Mouse (Mus musculus): Measurements from ENCODE around the gene Pdcd5.

Pdcd5 gene

GRCm38 (mm10) chr7:35609245-35609644, 38.1 kb downstream of the Pdcd5 start:
- DNase-seq (ENCODE audit: low read depth, low spot score): no peak
- Histone ChIP-seq H3K27me3 (ENCODE audit: control insufficient read depth, insufficient read depth, low read length, poor library complexity, severe bottlenecking) (no peaks in the 10 kb centered on the region), H3K36me3 (ENCODE audit: control insufficient read depth, insufficient read depth, low read length, poor library complexity, severe bottlenecking) (peaks cover 5% of the 10 kb centered on the region; the same call in 1 of the 2 replicates)

- DNase-seq (ENCODE audit: low read depth, low spot score): no peak
- H3K27me3 ChIP-seq (ENCODE audit: control insufficient read depth, insufficient read depth, low read length, poor library complexity, severe bottlenecking): no peaks in the 10 kb centered on the region
- peaks cover 6% of the 10 kb centered on the region; the same call in 1 of the 2 replicates for H3K36me3 ChIP-seq (ENCODE audit: control insufficient read depth, insufficient read depth, low read length, poor library complexity, severe bottlenecking)
Measured at GRCm38 (mm10) chr7:35606816-35607215, 40.5 kb downstream of the Pdcd5 start.

GRCm38 (mm10) chr7:35602766-35603165, 44.6 kb downstream of the Pdcd5 start:
- Histone ChIP-seq H3K36me3 (ENCODE audit: control insufficient read depth, insufficient read depth, low read length, poor library complexity, severe bottlenecking) (peaks cover 2% of the 10 kb centered on the region; the same call in 1 of the 2 replicates), H3K27me3 (ENCODE audit: control insufficient read depth, insufficient read depth, low read length, poor library complexity, severe bottlenecking) (no peaks in the 10 kb centered on the region)
- no peak for DNase-seq (ENCODE audit: low read depth, low spot score)

GRCm38 (mm10) chr7:35601106-35601505, 46.2 kb downstream of the Pdcd5 start:
- H3K36me3 ChIP-seq (ENCODE audit: control insufficient read depth, insufficient read depth, low read length, poor library complexity, severe bottlenecking): peaks cover 2% of the 10 kb centered on the region; the same call in 1 of the 2 replicates
- no peaks in the 10 kb centered on the region for H3K27me3 ChIP-seq (ENCODE audit: control insufficient read depth, insufficient read depth, low read length, poor library complexity, severe bottlenecking)
- no peak for DNase-seq (ENCODE audit: low read depth, low spot score)

GRCm38 (mm10) chr7:35600031-35600430, 47.3 kb downstream of the Pdcd5 start:
- no peak for DNase-seq (ENCODE audit: low read depth, low spot score)
- peaks cover 5% of the 10 kb centered on the region; the same call in 1 of the 2 replicates for H3K36me3 ChIP-seq (ENCODE audit: control insufficient read depth, insufficient read depth, low read length, poor library complexity, severe bottlenecking)

GRCm38 (mm10) chr7:35599492-35599891, 47.8 kb downstream of the Pdcd5 start:
- DNase-seq (ENCODE audit: low read depth, low spot score): no peak
- Histone ChIP-seq H3K36me3 (ENCODE audit: control insufficient read depth, insufficient read depth, low read length, poor library complexity, severe bottlenecking) (peaks cover 7% of the 10 kb centered on the region; the same call in 1 of the 2 replicates), H3K27me3 (ENCODE audit: control insufficient read depth, insufficient read depth, low read length, poor library complexity, severe bottlenecking) (no peaks in the 10 kb centered on the region)

More at GRCm38 (mm10) chr7:35600031-35600430, 47.3 kb downstream of the Pdcd5 start:
- no peaks in the 10 kb centered on the region for H3K27me3 ChIP-seq (ENCODE audit: control insufficient read depth, insufficient read depth, low read length, poor library complexity, severe bottlenecking)

- no peaks in the 10 kb centered on the region for H3K27me3 ChIP-seq (ENCODE audit: control insufficient read depth, insufficient read depth, low read length, poor library complexity, severe bottlenecking)
- H3K36me3 ChIP-seq (ENCODE audit: control insufficient read depth, insufficient read depth, low read length, poor library complexity, severe bottlenecking): peaks cover 6% of the 10 kb centered on the region; the same call in 1 of the 2 replicates
- no peak for DNase-seq (ENCODE audit: low read depth, low spot score)
Measured at GRCm38 (mm10) chr7:35594311-35594710, 53.0 kb downstream of the Pdcd5 start.

Measured in splenic B cell, adult 2 months (primary cell).